Mouse (Mus musculus): ENCODE results near the gene Slc41a1. TPM values are rescaled to one million over a fixed set of nuclear protein-coding genes. Genes with fewer than 3 reads are reported as not detected.
A peak's percentile ranks its signal among the peaks of the same experiment; 100 is the strongest.

Gene Slc41a1
- polyA plus RNA-seq, 1 experiment from 2014 or later: 20.1 TPM

- 80% methylated on average over 6 of the region's 6 CpGs for WGBS
- no peak overlapping the region for H3K4me3 ChIP-seq (ENCODE audit: low read length)
- peak; percentile 48 for ATAC-seq
- H3K9ac ChIP-seq (ENCODE audit: low read depth, low read length): no peak overlapping the region
- peaks cover 4% of the 10 kb centered on the region; the same call in 1 of the 2 replicates for H3K4me1 ChIP-seq (ENCODE audit: control insufficient read depth, insufficient read depth, low read depth, low read length)
- H3K9me3 ChIP-seq (ENCODE audit: control insufficient read depth, low read length): no peaks in the 10 kb centered on the region
- no peak overlapping the region for H3K27ac ChIP-seq (ENCODE audit: low read depth, low read length)
- no peaks in the 10 kb centered on the region for H3K36me3 ChIP-seq (ENCODE audit: control insufficient read depth, insufficient read depth, low read length)
- no peak overlapping the region; the same call in 1 of the 2 replicates for H3K4me2 ChIP-seq (ENCODE audit: low read length)
- H3K27me3 ChIP-seq (replicated peaks; ENCODE audit: control insufficient read depth, insufficient read depth, low read length): no peaks in the 10 kb centered on the region
Measured at GRCm38 (mm10) chr1:131866304-131866999, 39.2 kb downstream of the Slc41a1 start.

- Histone ChIP-seq H3K4me2 (ENCODE audit: low read length) (peak within 1 kb of the TSS; percentile 60), H3K4me3 (ENCODE audit: low read length) (peak within 1 kb of the TSS; percentile 46), H3K9me3 (ENCODE audit: control insufficient read depth, low read length) (no peaks in the 10 kb centered on the region), H3K27ac (ENCODE audit: low read depth, low read length) (no peak within 1 kb of the TSS), H3K9ac (ENCODE audit: low read depth, low read length) (peak within 1 kb of the TSS; percentile 47), H3K4me1 (ENCODE audit: control insufficient read depth, insufficient read depth, low read depth, low read length) (peaks cover 4% of the 10 kb centered on the region; the same call in 1 of the 2 replicates), H3K36me3 (ENCODE audit: control insufficient read depth, insufficient read depth, low read length) (no peaks in the 10 kb centered on the region), H3K27me3 (replicated peaks; ENCODE audit: control insufficient read depth, insufficient read depth, low read length) (no peaks in the 10 kb centered on the region)
- ATAC-seq: peak; percentile 98
- WGBS: 2% methylated on average over 46 of the region's 46 CpGs
Measured at GRCm38 (mm10) chr1:131867093-131867945, 40.0 kb downstream of the Slc41a1 start, which contains the start of gene Rab29. Rab29 (plus strand) TSS chr1:131867224.

- H3K36me3 ChIP-seq (ENCODE audit: control insufficient read depth, insufficient read depth, low read length): no peaks in the 10 kb centered on the region
- no peaks in the 10 kb centered on the region for H3K9me3 ChIP-seq (ENCODE audit: control insufficient read depth, low read length)
- WGBS: 23% methylated on average over 10 of the region's 10 CpGs
- peak overlapping the region; percentile 60 for H3K4me2 ChIP-seq (ENCODE audit: low read length)
- peaks cover 4% of the 10 kb centered on the region; the same call in 1 of the 2 replicates for H3K4me1 ChIP-seq (ENCODE audit: control insufficient read depth, insufficient read depth, low read depth, low read length)
- H3K27ac ChIP-seq (ENCODE audit: low read depth, low read length): no peak overlapping the region
- no peaks in the 10 kb centered on the region for H3K27me3 ChIP-seq (replicated peaks; ENCODE audit: control insufficient read depth, insufficient read depth, low read length)
- H3K4me3 ChIP-seq (ENCODE audit: low read length): peak overlapping the region; percentile 46
- peak overlapping the region; percentile 47 for H3K9ac ChIP-seq (ENCODE audit: low read depth, low read length)
- peak; percentile 19; the same call in 1 of the 2 replicates for ATAC-seq
Measured at GRCm38 (mm10) chr1:131867946-131868290, 40.6 kb downstream of the Slc41a1 start.

GRCm38 (mm10) chr1:131869561-131869960 lies 42.3 kb downstream of the Slc41a1 start:
- H3K9me3 ChIP-seq (ENCODE audit: control insufficient read depth, low read length): no peaks in the 10 kb centered on the region
- H3K9ac ChIP-seq (ENCODE audit: low read depth, low read length): no peak overlapping the region
- no peaks in the 10 kb centered on the region for H3K27me3 ChIP-seq (replicated peaks; ENCODE audit: control insufficient read depth, insufficient read depth, low read length)
- H3K4me3 ChIP-seq (ENCODE audit: low read length): no peak overlapping the region
- no peak overlapping the region for H3K4me2 ChIP-seq (ENCODE audit: low read length)
- H3K4me1 ChIP-seq (ENCODE audit: control insufficient read depth, insufficient read depth, low read depth, low read length): peaks cover 4% of the 10 kb centered on the region; the same call in 1 of the 2 replicates
- no peaks in the 10 kb centered on the region for H3K36me3 ChIP-seq (ENCODE audit: control insufficient read depth, insufficient read depth, low read length)
- no peak for ATAC-seq
- 85% methylated on average over 2 of the region's 2 CpGs for WGBS
- no peak overlapping the region for H3K27ac ChIP-seq (ENCODE audit: low read depth, low read length)

GRCm38 (mm10) chr1:131872856-131873255 lies 45.6 kb downstream of the Slc41a1 start:
- H3K4me2 ChIP-seq (ENCODE audit: low read length): no peak overlapping the region
- no peaks in the 10 kb centered on the region for H3K9me3 ChIP-seq (ENCODE audit: control insufficient read depth, low read length)
- ATAC-seq: no peak
- no peak overlapping the region for H3K9ac ChIP-seq (ENCODE audit: low read depth, low read length)
- H3K27ac ChIP-seq (ENCODE audit: low read depth, low read length): no peak overlapping the region
- H3K4me3 ChIP-seq (ENCODE audit: low read length): no peak overlapping the region
- 63% methylated on average over 1 of the region's 1 CpGs for WGBS
- H3K36me3 ChIP-seq (ENCODE audit: control insufficient read depth, insufficient read depth, low read length): no peaks in the 10 kb centered on the region
- H3K27me3 ChIP-seq (replicated peaks; ENCODE audit: control insufficient read depth, insufficient read depth, low read length): no peaks in the 10 kb centered on the region
- peaks cover under 1% of the 10 kb centered on the region; the same call in 1 of the 2 replicates for H3K4me1 ChIP-seq (ENCODE audit: control insufficient read depth, insufficient read depth, low read depth, low read length)

- Histone ChIP-seq H3K4me3 (ENCODE audit: low read length) (no peak overlapping the region), H3K4me1 (ENCODE audit: control insufficient read depth, insufficient read depth, low read depth, low read length) (no peaks in the 10 kb centered on the region), H3K4me2 (ENCODE audit: low read length) (no peak overlapping the region), H3K9me3 (ENCODE audit: control insufficient read depth, low read length) (no peaks in the 10 kb centered on the region), H3K27me3 (replicated peaks; ENCODE audit: control insufficient read depth, insufficient read depth, low read length) (no peaks in the 10 kb centered on the region), H3K27ac (ENCODE audit: low read depth, low read length) (no peak overlapping the region), H3K9ac (ENCODE audit: low read depth, low read length) (no peak overlapping the region), H3K36me3 (ENCODE audit: control insufficient read depth, insufficient read depth, low read length) (no peaks in the 10 kb centered on the region)
- 81% methylated on average over 2 of the region's 2 CpGs for WGBS
- no peak for ATAC-seq
Measured at GRCm38 (mm10) chr1:131879816-131880215, 52.5 kb downstream of the Slc41a1 start.

GRCm38 (mm10) chr1:131882787-131883186 lies 55.5 kb downstream of the Slc41a1 start:
- no peak overlapping the region for H3K4me2 ChIP-seq (ENCODE audit: low read length)
- WGBS: 69% methylated on average over 2 of the region's 2 CpGs
- no peak for ATAC-seq
- no peak overlapping the region for H3K4me3 ChIP-seq (ENCODE audit: low read length)
- no peak overlapping the region for H3K27ac ChIP-seq (ENCODE audit: low read depth, low read length)
- no peaks in the 10 kb centered on the region for H3K36me3 ChIP-seq (ENCODE audit: control insufficient read depth, insufficient read depth, low read length)
- no peaks in the 10 kb centered on the region for H3K9me3 ChIP-seq (ENCODE audit: control insufficient read depth, low read length)
- H3K4me1 ChIP-seq (ENCODE audit: control insufficient read depth, insufficient read depth, low read depth, low read length): no peaks in the 10 kb centered on the region
- H3K27me3 ChIP-seq (replicated peaks; ENCODE audit: control insufficient read depth, insufficient read depth, low read length): no peaks in the 10 kb centered on the region
- no peak overlapping the region for H3K9ac ChIP-seq (ENCODE audit: low read depth, low read length)

- Histone ChIP-seq H3K27ac (ENCODE audit: low read depth, low read length) (no peak overlapping the region), H3K4me1 (ENCODE audit: control insufficient read depth, insufficient read depth, low read depth, low read length) (no peaks in the 10 kb centered on the region), H3K27me3 (replicated peaks; ENCODE audit: control insufficient read depth, insufficient read depth, low read length) (no peaks in the 10 kb centered on the region), H3K4me2 (ENCODE audit: low read length) (no peak overlapping the region), H3K36me3 (ENCODE audit: control insufficient read depth, insufficient read depth, low read length) (no peaks in the 10 kb centered on the region), H3K4me3 (ENCODE audit: low read length) (no peak overlapping the region), H3K9ac (ENCODE audit: low read depth, low read length) (no peak overlapping the region), H3K9me3 (ENCODE audit: control insufficient read depth, low read length) (no peaks in the 10 kb centered on the region)
- no peak for ATAC-seq
- WGBS: 64% methylated on average over 2 of the region's 2 CpGs
Measured at GRCm38 (mm10) chr1:131886173-131886572, 58.9 kb downstream of the Slc41a1 start.

GRCm38 (mm10) chr1:131886641-131887040 lies 59.3 kb downstream of the Slc41a1 start:
- H3K4me1 ChIP-seq (ENCODE audit: control insufficient read depth, insufficient read depth, low read depth, low read length): no peaks in the 10 kb centered on the region
- H3K9me3 ChIP-seq (ENCODE audit: control insufficient read depth, low read length): no peaks in the 10 kb centered on the region
- no peaks in the 10 kb centered on the region for H3K27me3 ChIP-seq (replicated peaks; ENCODE audit: control insufficient read depth, insufficient read depth, low read length)
- no peak overlapping the region for H3K27ac ChIP-seq (ENCODE audit: low read depth, low read length)
- H3K4me3 ChIP-seq (ENCODE audit: low read length): no peak overlapping the region
- WGBS: 72% methylated on average over 3 of the region's 3 CpGs
- no peaks in the 10 kb centered on the region for H3K36me3 ChIP-seq (ENCODE audit: control insufficient read depth, insufficient read depth, low read length)
- H3K9ac ChIP-seq (ENCODE audit: low read depth, low read length): no peak overlapping the region
- no peak for ATAC-seq
- H3K4me2 ChIP-seq (ENCODE audit: low read length): no peak overlapping the region

Measured in hindbrain, embryonic 16.5 days (tissue).